Mouse (Mus musculus): Measurements from ENCODE around the gene Fam206a. TPM values are rescaled to one million over a fixed set of nuclear protein-coding genes. Genes with fewer than 3 reads are reported as not detected.

Gene Fam206a
- 20.6 and 21.9 TPM in 2 replicates for polyA plus RNA-seq (2016; fragmentation: Nextera tagmentation; extraction: Ambion mirVana)

- H3K4me3 ChIP-seq (replicated peaks), result peak within 1 kb of the TSS; percentile 96
- no peaks in the 10 kb centered on the region for H3K27me3 ChIP-seq
- under 1% methylated on average over 72 of the region's 72 CpGs for WGBS
- no peaks in the 10 kb centered on the region for H3K9me3 ChIP-seq
- ATAC-seq (ENCODE audit: low FRiP score), result peak; percentile 98
- peak within 1 kb of the TSS; percentile 78 for H3K27ac ChIP-seq
- peaks cover 51% of the 10 kb centered on the region for H3K36me3 ChIP-seq (replicated peaks)
- peaks cover 26% of the 10 kb centered on the region for H3K4me1 ChIP-seq
- peak within 1 kb of the TSS; percentile 81 for H3K4me2 ChIP-seq
- peak within 1 kb of the TSS; percentile 86 for H3K9ac ChIP-seq
Observed at GRCm38 (mm10) chr4:56801907-56802668, at the start of gene Fam206a, which contains the start of gene Elp1. TSS of gene Fam206a (plus strand) at chr4:56802345. TSS of gene Elp1 (minus strand) at chr4:56802331.

DNA sequence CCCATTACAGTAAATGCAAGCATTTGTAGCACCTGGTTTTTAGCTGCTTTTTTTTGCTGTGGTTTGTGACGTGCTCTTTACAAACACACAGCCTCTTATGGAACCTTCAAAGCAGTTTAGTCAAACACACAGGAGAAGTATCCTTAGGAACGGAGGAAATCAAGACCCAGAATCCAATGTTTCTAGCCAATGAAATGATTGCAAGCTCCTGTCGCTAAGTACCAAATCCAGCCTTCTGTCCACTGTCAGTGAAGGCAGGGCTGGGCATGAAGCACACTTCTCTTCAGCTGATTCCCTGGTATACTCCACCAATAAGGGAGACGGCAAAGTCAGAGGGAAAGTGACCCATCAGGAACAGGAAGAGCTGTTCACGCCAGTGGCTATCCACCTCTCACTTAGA is 46.1 kb upstream of the Fam206a start:
- Histone ChIP-seq H3K9ac (no peak overlapping the region), H3K4me2 (no peak overlapping the region), H3K36me3 (replicated peaks) (peaks cover 90% of the 10 kb centered on the region), H3K4me3 (replicated peaks) (no peak overlapping the region), H3K4me1 (no peaks in the 10 kb centered on the region), H3K9me3 (no peaks in the 10 kb centered on the region), H3K27ac (no peak overlapping the region), H3K27me3 (no peaks in the 10 kb centered on the region)
- WGBS, result 94% methylated on average over 5 of the region's 5 CpGs
- no peak for ATAC-seq (ENCODE audit: low FRiP score)

DNA sequence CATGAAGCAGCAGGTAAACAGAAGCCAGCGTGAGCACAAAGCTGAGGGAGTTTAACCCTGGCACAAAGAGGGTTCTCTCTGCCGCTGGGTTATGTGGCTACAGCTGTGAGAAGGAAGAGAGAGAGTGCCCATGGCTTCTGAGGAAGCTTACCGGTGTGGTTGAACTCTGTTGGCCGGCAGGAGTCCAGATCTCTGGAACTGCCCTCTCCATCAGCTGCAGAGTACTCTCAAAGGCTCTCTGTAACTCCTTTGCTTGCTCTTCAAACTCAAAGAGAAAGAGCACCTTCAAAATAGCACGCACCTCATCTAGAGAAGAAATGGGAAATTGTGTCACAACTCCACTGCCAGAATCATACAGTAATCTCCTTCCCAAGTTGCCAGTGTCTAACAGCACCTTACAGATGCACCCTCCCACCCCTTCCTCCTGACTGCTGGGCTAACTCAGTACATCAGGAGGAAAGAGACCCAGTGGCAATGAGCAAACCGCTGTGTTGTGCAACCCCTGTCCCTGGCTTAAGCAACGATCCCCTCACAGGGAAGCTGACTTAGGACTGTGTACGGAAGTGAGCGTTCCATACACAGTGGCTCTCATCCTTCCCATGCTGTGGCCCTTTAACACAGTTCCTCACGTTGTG is 45.1 kb upstream of the Fam206a start:
- Histone ChIP-seq H3K4me3 (replicated peaks) (no peak overlapping the region), H3K27me3 (no peaks in the 10 kb centered on the region), H3K4me2 (no peak overlapping the region), H3K27ac (no peak overlapping the region), H3K36me3 (replicated peaks) (peaks cover 90% of the 10 kb centered on the region), H3K9ac (no peak overlapping the region), H3K4me1 (no peaks in the 10 kb centered on the region), H3K9me3 (no peaks in the 10 kb centered on the region)
- WGBS, result 94% methylated on average over 10 of the region's 10 CpGs
- ATAC-seq (ENCODE audit: low FRiP score), result no peak

DNA sequence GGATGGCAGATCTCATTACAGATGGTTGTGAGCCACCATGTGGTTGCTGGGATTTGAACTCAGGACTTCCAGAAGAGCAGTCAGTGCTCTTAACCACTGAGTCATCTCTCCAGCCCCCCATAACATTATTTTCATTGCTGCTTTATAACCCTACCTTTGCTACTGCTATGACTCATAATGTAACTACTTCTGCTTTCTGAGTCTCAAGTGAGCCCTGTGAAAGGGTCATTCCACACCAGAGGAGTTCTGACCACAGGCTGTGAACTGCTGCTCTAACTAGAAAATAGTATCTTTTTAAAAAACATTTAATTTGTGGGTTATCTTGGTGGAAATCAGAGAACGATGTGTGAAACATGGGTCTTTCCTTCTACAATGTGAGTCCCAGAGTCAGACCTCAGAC is 44.5 kb upstream of the Fam206a start:
- ATAC-seq (ENCODE audit: low FRiP score), result no peak
- Histone ChIP-seq H3K36me3 (replicated peaks) (peaks cover 95% of the 10 kb centered on the region), H3K27me3 (no peaks in the 10 kb centered on the region), H3K9me3 (no peaks in the 10 kb centered on the region), H3K27ac (no peak overlapping the region), H3K9ac (no peak overlapping the region), H3K4me1 (no peaks in the 10 kb centered on the region), H3K4me2 (no peak overlapping the region), H3K4me3 (replicated peaks) (no peak overlapping the region)
- WGBS, result 93% methylated on average over 1 of the region's 1 CpGs

DNA sequence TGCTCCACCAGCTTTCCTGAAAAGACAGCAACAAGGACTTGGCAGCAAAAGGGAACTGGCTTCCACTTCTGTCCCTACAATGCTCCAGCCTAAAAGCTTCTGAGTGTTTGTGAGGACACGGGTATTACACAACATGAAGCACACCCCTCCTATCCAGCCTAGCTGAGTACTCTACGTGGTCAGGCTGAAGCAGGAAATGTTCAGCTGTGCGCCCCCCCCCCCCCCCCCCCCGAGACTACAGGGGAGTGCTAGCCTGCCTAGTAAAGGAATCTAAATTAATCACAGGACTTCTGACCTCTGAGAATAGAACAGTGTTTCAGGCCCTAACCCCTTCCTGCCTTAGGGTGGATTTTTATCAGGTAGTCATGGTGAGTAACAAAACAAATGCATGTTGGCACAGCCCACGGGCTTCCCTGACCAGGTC is 34.3 kb upstream of the Fam206a start:
- Histone ChIP-seq H3K27ac (no peak overlapping the region), H3K4me3 (replicated peaks) (no peak overlapping the region), H3K36me3 (replicated peaks) (peaks cover 84% of the 10 kb centered on the region), H3K4me1 (no peaks in the 10 kb centered on the region), H3K27me3 (no peaks in the 10 kb centered on the region), H3K4me2 (no peak overlapping the region), H3K9ac (no peak overlapping the region), H3K9me3 (no peaks in the 10 kb centered on the region)
- no peak for ATAC-seq (ENCODE audit: low FRiP score)
- WGBS, result 87% methylated on average over 5 of the region's 5 CpGs

- 90% methylated on average over 7 of the region's 7 CpGs for WGBS
- no peak for ATAC-seq (ENCODE audit: low FRiP score)
- H3K4me3 ChIP-seq (replicated peaks), result no peak overlapping the region
- no peak overlapping the region for H3K4me2 ChIP-seq
- no peaks in the 10 kb centered on the region for H3K4me1 ChIP-seq
- peaks cover 89% of the 10 kb centered on the region for H3K36me3 ChIP-seq (replicated peaks)
- H3K9me3 ChIP-seq, result no peaks in the 10 kb centered on the region
- no peak overlapping the region for H3K27ac ChIP-seq
- no peak overlapping the region for H3K9ac ChIP-seq
- H3K27me3 ChIP-seq, result no peaks in the 10 kb centered on the region
Observed at GRCm38 (mm10) chr4:56768913-56769312, 33.2 kb upstream of the Fam206a start.

DNA sequence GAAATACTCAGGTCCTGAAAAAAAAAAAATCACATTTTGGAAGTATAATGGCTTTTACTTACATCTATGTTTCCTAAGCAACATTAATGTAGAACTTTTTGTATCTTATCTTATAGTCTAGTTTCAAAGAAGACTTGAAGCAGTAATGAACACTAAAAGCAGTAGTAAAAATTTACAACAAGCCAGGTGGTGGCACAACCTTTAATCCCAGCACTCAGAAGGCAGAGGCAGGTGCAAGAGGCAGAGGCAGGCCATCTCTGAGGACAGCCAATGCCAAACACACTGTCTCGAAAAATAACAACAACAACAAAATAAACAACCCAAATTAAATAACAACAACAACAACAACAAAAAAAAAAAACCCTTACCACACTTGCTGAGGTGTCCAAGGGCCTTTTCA is 31.1 kb upstream of the Fam206a start:
- Histone ChIP-seq H3K4me3 (replicated peaks) (no peak overlapping the region), H3K4me1 (no peaks in the 10 kb centered on the region), H3K27me3 (no peaks in the 10 kb centered on the region), H3K9ac (no peak overlapping the region), H3K9me3 (no peaks in the 10 kb centered on the region), H3K27ac (no peak overlapping the region), H3K36me3 (replicated peaks) (peaks cover 87% of the 10 kb centered on the region), H3K4me2 (no peak overlapping the region)
- no peak for ATAC-seq (ENCODE audit: low FRiP score)
- WGBS, result 86% methylated on average over 1 of the region's 1 CpGs

GRCm38 (mm10) chr4:56791373-56791772 is 10.8 kb upstream of the Fam206a start:
- no peaks in the 10 kb centered on the region for H3K4me1 ChIP-seq
- ATAC-seq (ENCODE audit: low FRiP score), result no peak
- 43% methylated on average over 1 of the region's 1 CpGs for WGBS

GRCm38 (mm10) chr4:56802669-56803150 is 565 bp downstream of the Fam206a start:
- peaks cover 26% of the 10 kb centered on the region for H3K4me1 ChIP-seq
- no peaks in the 10 kb centered on the region for H3K9me3 ChIP-seq
- peak overlapping the region; percentile 96 for H3K4me3 ChIP-seq (replicated peaks)
- peak overlapping the region; percentile 78 for H3K27ac ChIP-seq
- no peak for ATAC-seq (ENCODE audit: low FRiP score)
- peak overlapping the region; percentile 86 for H3K9ac ChIP-seq
- no peaks in the 10 kb centered on the region for H3K27me3 ChIP-seq
- 3% methylated on average over 25 of the region's 25 CpGs for WGBS
- H3K4me2 ChIP-seq, result peak overlapping the region; percentile 81
- peaks cover 48% of the 10 kb centered on the region for H3K36me3 ChIP-seq (replicated peaks)

More at GRCm38 (mm10) chr4:56791373-56791772, 10.8 kb upstream of the Fam206a start:
- no peaks in the 10 kb centered on the region for H3K27me3 ChIP-seq
- no peak overlapping the region for H3K4me2 ChIP-seq
- peaks cover 92% of the 10 kb centered on the region for H3K36me3 ChIP-seq (replicated peaks)
- H3K9me3 ChIP-seq, result no peaks in the 10 kb centered on the region
- no peak overlapping the region for H3K4me3 ChIP-seq (replicated peaks)
- H3K9ac ChIP-seq, result no peak overlapping the region
- H3K27ac ChIP-seq, result no peak overlapping the region

- Histone ChIP-seq H3K9me3 (no peaks in the 10 kb centered on the region), H3K4me1 (peaks cover under 1% of the 10 kb centered on the region; the same call in 1 of the 2 replicates), H3K36me3 (replicated peaks) (peaks cover 54% of the 10 kb centered on the region), H3K4me2 (no peak overlapping the region), H3K9ac (no peak overlapping the region), H3K27me3 (no peaks in the 10 kb centered on the region), H3K27ac (no peak overlapping the region), H3K4me3 (replicated peaks) (no peak overlapping the region)
- ATAC-seq (ENCODE audit: low FRiP score), result no peak
- 80% methylated on average over 4 of the region's 4 CpGs for WGBS
Observed at GRCm38 (mm10) chr4:56809050-56809449, 6.9 kb downstream of the Fam206a start.

GRCm38 (mm10) chr4:56811642-56812041 is 9.5 kb downstream of the Fam206a start:
- Histone ChIP-seq H3K4me2 (no peak overlapping the region), H3K36me3 (replicated peaks) (peaks cover 43% of the 10 kb centered on the region)
- 72% methylated on average over 3 of the region's 3 CpGs for WGBS

GRCm38 (mm10) chr4:56812096-56812495 is 10.0 kb downstream of the Fam206a start:
- no peak overlapping the region for H3K9ac ChIP-seq
- H3K4me2 ChIP-seq, result no peak overlapping the region
- ATAC-seq (ENCODE audit: low FRiP score), result no peak
- H3K36me3 ChIP-seq (replicated peaks), result peaks cover 39% of the 10 kb centered on the region
- no peaks in the 10 kb centered on the region for H3K27me3 ChIP-seq
- no peaks in the 10 kb centered on the region for H3K4me1 ChIP-seq
- WGBS, result 90% methylated on average over 4 of the region's 4 CpGs
- H3K4me3 ChIP-seq (replicated peaks), result no peak overlapping the region
- no peaks in the 10 kb centered on the region for H3K9me3 ChIP-seq
- H3K27ac ChIP-seq, result no peak overlapping the region

More at GRCm38 (mm10) chr4:56811642-56812041, 9.5 kb downstream of the Fam206a start:
- no peaks in the 10 kb centered on the region for H3K4me1 ChIP-seq
- no peak overlapping the region for H3K27ac ChIP-seq
- no peaks in the 10 kb centered on the region for H3K9me3 ChIP-seq
- ATAC-seq (ENCODE audit: low FRiP score), result no peak
- no peak overlapping the region for H3K9ac ChIP-seq
- H3K27me3 ChIP-seq, result no peaks in the 10 kb centered on the region
- H3K4me3 ChIP-seq (replicated peaks), result no peak overlapping the region

Measured in forebrain, embryonic 12.5 days (tissue).